Comparison of ENCODE assay signal across 8 mouse cellular contexts in genomic region chr2:18609868-18610185, GRCm38 (mm10).
DNase-seq lines count a peak whose midpoint lies in the region; ATAC-seq and TF ChIP-seq lines count a peak whose summit lies in the region.

No protein-coding gene starts in this region.

- no peaks in the 10 kb centered on the region for H3K36me3 ChIP-seq in kidney, embryonic 15.5 days
- H3K36me3 ChIP-seq in embryonic facial prominence, embryonic 10.5 days (replicated peaks) = no peaks in the 10 kb centered on the region
- H3K36me3 ChIP-seq in limb, embryonic 12.5 days = no peaks in the 10 kb centered on the region
- H3K36me3 ChIP-seq in small intestine, adult 2 months (ENCODE audit: control insufficient read depth, insufficient read depth, low read length) = no peaks in the 10 kb centered on the region

- no peak overlapping the region for H3K9ac ChIP-seq in kidney, embryonic 15.5 days
- no peak overlapping the region; the same call in 1 of the 2 replicates for H3K9ac ChIP-seq in limb, embryonic 12.5 days (replicated peaks)

- TF ChIP-seq POLR2A in small intestine, adult 2 months (IDR thresholded peaks at IDR 0.05; ENCODE audit: low read depth, low read length) = no peak

- H3K27ac ChIP-seq in kidney, embryonic 15.5 days = no peak overlapping the region
- H3K27ac ChIP-seq in embryonic facial prominence, embryonic 10.5 days (replicated peaks) = no peak overlapping the region
- no peak overlapping the region for H3K27ac ChIP-seq in limb, embryonic 12.5 days
- no peak overlapping the region for H3K27ac ChIP-seq in small intestine, adult 2 months (ENCODE audit: insufficient read depth, low read depth, low read length)

- H3K4me1 ChIP-seq in kidney, embryonic 15.5 days = peaks cover 25% of the 10 kb centered on the region
- H3K4me1 ChIP-seq in embryonic facial prominence, embryonic 10.5 days = peaks cover 23% of the 10 kb centered on the region
- H3K4me1 ChIP-seq in limb, embryonic 12.5 days (replicated peaks) = peaks cover 21% of the 10 kb centered on the region
- peaks cover 12% of the 10 kb centered on the region for H3K4me1 ChIP-seq in small intestine, adult 2 months (ENCODE audit: control insufficient read depth, insufficient read depth, insufficient read length, low read length)

- WGBS in kidney, embryonic 15.5 days = 9% methylated on average over 10 of the region's 10 CpGs
- 2% methylated on average over 10 of the region's 10 CpGs for WGBS in embryonic facial prominence, embryonic 10.5 days
- 2% methylated on average over 10 of the region's 10 CpGs for WGBS in limb, embryonic 12.5 days
- WGBS in small intestine, adult 2 months = 7% methylated on average over 10 of the region's 10 CpGs

- ATAC-seq in kidney, embryonic 15.5 days (replicated peaks; ENCODE audit: low FRiP score) = no peak
- no peak for ATAC-seq in limb, embryonic 12.5 days (ENCODE audit: insufficient number of reproducible peaks, insufficient read depth, low FRiP score, low TSS enrichment, low read depth)

- no peaks in the 10 kb centered on the region for H3K9me3 ChIP-seq in kidney, embryonic 15.5 days (replicated peaks)
- no peaks in the 10 kb centered on the region for H3K9me3 ChIP-seq in embryonic facial prominence, embryonic 10.5 days
- no peaks in the 10 kb centered on the region for H3K9me3 ChIP-seq in limb, embryonic 12.5 days

- no peak for DNase-seq in kidney, adult 8-10 months
- DNase-seq in embryonic facial prominence, embryonic 10.5 days (ENCODE audit: low spot score) = no peak
- no peak for DNase-seq in ovary, postnatal 36 days (ENCODE audit: low spot score)
- DNase-seq in right cerebral cortex, postnatal 10 days (ENCODE audit: low spot score in 2 of 2) = no peak
- no peak for DNase-seq in urinary bladder, adult 2 months (ENCODE audit: low spot score)

- H3K4me3 ChIP-seq in kidney, embryonic 15.5 days (replicated peaks) = peak overlapping the region; percentile 47
- H3K4me3 ChIP-seq in embryonic facial prominence, embryonic 10.5 days = peak overlapping the region; percentile 54
- H3K4me3 ChIP-seq in limb, embryonic 12.5 days (replicated peaks) = peak overlapping the region; percentile 40
- peak overlapping the region; percentile 58 for H3K4me3 ChIP-seq in small intestine, adult 2 months (ENCODE audit: low read depth, low read length)

- peak overlapping the region; percentile 83 for H3K4me2 ChIP-seq in kidney, embryonic 15.5 days
- H3K4me2 ChIP-seq in limb, embryonic 12.5 days = peak overlapping the region; percentile 66

- H3K27me3 ChIP-seq in kidney, embryonic 15.5 days = peaks cover 62% of the 10 kb centered on the region
- peaks cover 89% of the 10 kb centered on the region for H3K27me3 ChIP-seq in embryonic facial prominence, embryonic 10.5 days (replicated peaks; ENCODE audit: low read depth, poor library complexity, severe bottlenecking)
- peaks cover 47% of the 10 kb centered on the region for H3K27me3 ChIP-seq in limb, embryonic 12.5 days
- peaks cover 22% of the 10 kb centered on the region for H3K27me3 ChIP-seq in small intestine, adult 2 months (ENCODE audit: control insufficient read depth, insufficient read depth, low read length)

- 0 out of 2 replicates have a peak, but pooled peaks have one; percentile 14 for TF ChIP-seq CTCF in small intestine, adult 2 months (IDR thresholded peaks at IDR 0.05; ENCODE audit: extremely low read depth, insufficient read length, insufficient replicate concordance, low read depth, low read length)
